Mouse (Mus musculus) limb, embryonic 11.5 days (tissue): ENCODE measurements around the gene Hexb. TPM values are rescaled to one million over a fixed set of nuclear protein-coding genes. Genes with fewer than 3 reads are reported as not detected.
A peak's percentile ranks its signal among the peaks of the same experiment; 100 is the strongest.

Source experiments
- ATAC-seq: fragments of 200-750 bp; cut with Nextera tagmentation; 2 replicates; pipeline ENCODE4 v1.8.0; 2017; ENCODE audit warnings: low read depth; ENCODE audit not compliant: insufficient number of reproducible peaks, low FRiP score, low TSS enrichment
- DNase-seq: peaks from one replicate; pipeline ENCODE4 v3.0.0-alpha.2; 2015; ENCODE audit warnings: low spot score
- H3K27ac ChIP-seq: fragments of 300-500 bp; sonication (generic); replicated peaks from 2 replicates; pipeline ENCODE4 v1.5.1; 2014; ENCODE audit warnings: low read depth, mild to moderate bottlenecking, low read length
- H3K27me3 ChIP-seq: fragments of 300-500 bp; sonication (generic); 2 replicates; pipeline ENCODE4 v1.6.1; 2014; ENCODE audit warnings: mild to moderate bottlenecking, low read length, mixed read lengths; ENCODE audit not compliant: control insufficient read depth, insufficient read depth
- H3K36me3 ChIP-seq: fragments of 300-500 bp; sonication (generic); 2 replicates; pipeline ENCODE4 v1.6.1; 2014; ENCODE audit warnings: mild to moderate bottlenecking, low read length, moderate library complexity, mixed read lengths; ENCODE audit not compliant: control insufficient read depth, insufficient read depth
- H3K4me1 ChIP-seq: fragments of 300-500 bp; sonication (generic); 2 replicates; pipeline ENCODE4 v1.6.1; 2014; ENCODE audit warnings: low read length, mixed read lengths; ENCODE audit not compliant: control insufficient read depth, insufficient read depth
- H3K4me2 ChIP-seq: fragments of 300-500 bp; sonication (generic); 2 replicates; pipeline ENCODE4 v1.6.1; 2014; ENCODE audit warnings: low read depth, mild to moderate bottlenecking, moderate library complexity; ENCODE audit not compliant: severe bottlenecking
- H3K4me3 ChIP-seq: fragments of 300-500 bp; sonication (generic); 2 replicates; pipeline ENCODE4 v1.5.1; 2014; ENCODE audit warnings: low read depth, low read length
- H3K9ac ChIP-seq: fragments of 300-500 bp; sonication (generic); 2 replicates; pipeline ENCODE4 v1.6.1; 2014; ENCODE audit warnings: mild to moderate bottlenecking, low read length
- H3K9me3 ChIP-seq: fragments of 300-500 bp; sonication (generic); 2 replicates; pipeline ENCODE4 v1.6.1; 2016; ENCODE audit warnings: low read length; ENCODE audit not compliant: control insufficient read depth
- WGBS: fragments of 180-500 bp; shearing (Covaris S2); extraction: QIAGEN DNeasy Blood & Tissue Kit; methylation state at CpG from one replicate; pipeline ENCODE4 v1.1.7; 2014; 5-methylcytosine and 5-hydroxymethylcytosine counted together
- polyA plus RNA-seq: library from polyadenylated mRNA; unstranded; fragments of >200 nt; fragmentation: Nextera tagmentation; extraction: Ambion mirVana; gene quantifications from 2 replicates; pipeline ENCODE4 v1.2.1, GENCODE M21; 2014

Gene Hexb
- polyA plus RNA-seq, 1 experiment from 2014 or later: 22.2 TPM

DNA sequence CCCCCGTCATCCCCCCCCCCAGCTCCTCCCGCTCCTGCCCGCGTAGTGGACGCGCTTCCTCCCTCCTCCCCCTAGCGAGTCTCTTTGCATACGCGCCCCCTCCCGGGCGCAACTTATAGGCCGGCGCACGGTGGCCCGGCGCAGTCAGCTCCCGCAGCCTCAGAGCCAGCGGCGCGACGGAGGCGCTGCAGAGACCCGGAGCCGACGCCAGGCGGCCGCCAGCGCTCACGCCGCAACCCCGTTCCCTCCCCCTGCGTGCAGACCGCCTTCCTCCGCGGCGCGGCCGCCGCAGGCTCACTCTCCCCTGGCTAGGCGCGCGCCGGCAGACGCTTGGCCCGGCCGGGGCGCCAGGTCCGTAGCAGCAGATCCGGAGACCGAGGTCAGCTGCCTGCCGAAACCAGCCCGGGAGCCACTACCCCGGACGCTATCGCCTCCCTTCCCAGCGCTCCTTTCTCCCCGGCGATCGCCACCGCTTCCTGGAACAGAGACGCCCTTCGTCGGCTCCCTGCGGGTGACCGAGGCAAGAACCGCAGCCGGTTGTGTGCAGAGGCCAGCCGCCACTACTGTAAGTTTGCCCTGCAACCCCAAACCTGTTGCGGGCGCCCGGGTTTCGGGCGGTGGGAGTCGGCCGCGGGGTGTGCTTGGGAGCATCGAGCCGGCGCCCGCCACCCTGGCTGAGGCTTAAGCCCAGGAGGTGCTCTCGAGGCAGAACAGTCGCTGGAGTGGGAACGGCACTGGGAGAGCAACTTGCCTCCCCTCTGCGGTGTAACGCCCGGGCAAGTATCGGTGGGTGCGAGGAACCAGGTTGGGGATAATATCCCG lies 43.0 kb upstream of the Hexb start, which contains the start of gene Enc1:
Gene Enc1, plus strand, starts transcription at position 141 of the 822 bp plus-strand sequence.
- no peaks in the 10 kb centered on the region for H3K27me3 ChIP-seq
- WGBS: under 1% methylated on average over 82 of the region's 89 CpGs
- H3K27ac ChIP-seq: peak within 1 kb of the TSS; percentile 93
- H3K4me3 ChIP-seq: peak within 1 kb of the TSS; percentile 66
- peaks cover 32% of the 10 kb centered on the region for H3K4me1 ChIP-seq
- DNase-seq: peak; percentile 93
- peak within 1 kb of the TSS; percentile 91 for H3K9ac ChIP-seq
- ATAC-seq: peak; percentile 85
- H3K36me3 ChIP-seq: peaks cover 11% of the 10 kb centered on the region
- no peaks in the 10 kb centered on the region for H3K9me3 ChIP-seq
- peak within 1 kb of the TSS; percentile 93 for H3K4me2 ChIP-seq

DNA sequence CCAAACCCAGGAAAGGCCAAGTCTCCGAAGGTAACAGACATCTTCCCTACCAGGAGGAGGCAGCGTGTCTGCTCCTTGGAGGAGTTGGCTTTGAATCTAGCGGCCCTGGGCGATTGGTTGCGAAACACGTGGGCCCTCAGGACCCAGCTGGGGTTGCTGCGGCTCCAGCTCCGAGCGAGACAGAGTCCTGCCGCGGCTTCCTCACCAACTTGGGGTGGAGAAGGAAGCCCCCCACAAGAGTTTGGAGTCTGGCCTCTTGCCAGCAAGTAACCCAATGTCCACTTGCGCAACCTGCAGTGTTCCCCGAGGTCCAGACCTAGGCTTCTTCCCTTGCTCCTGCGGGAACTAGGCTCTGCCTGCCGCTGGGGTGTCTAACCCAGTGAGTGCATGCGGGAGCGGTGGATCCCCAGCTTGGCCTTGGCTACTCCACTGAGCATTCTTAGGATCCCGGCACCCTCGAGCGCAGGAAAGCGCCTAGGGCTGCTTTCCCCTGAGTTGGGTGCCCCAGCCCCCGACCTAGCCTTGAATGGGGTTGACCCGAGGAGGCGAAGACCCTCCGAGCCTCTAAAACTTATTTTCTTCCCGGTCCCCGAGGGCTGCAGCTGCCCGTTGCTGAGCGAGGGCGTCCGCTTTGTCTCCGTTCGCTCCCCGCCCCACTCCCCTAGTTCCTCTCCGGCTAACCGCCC lies 42.3 kb upstream of the Hexb start:
- Histone ChIP-seq H3K27me3 (no peaks in the 10 kb centered on the region), H3K4me2 (peak overlapping the region; percentile 93), H3K36me3 (peaks cover 5% of the 10 kb centered on the region), H3K27ac (peak overlapping the region; percentile 93), H3K4me1 (peaks cover 30% of the 10 kb centered on the region), H3K9ac (peak overlapping the region; percentile 91), H3K4me3 (peak overlapping the region; percentile 66), H3K9me3 (no peaks in the 10 kb centered on the region)
- under 1% methylated on average over 35 of the region's 36 CpGs for WGBS
- ATAC-seq (peak; percentile 41), DNase-seq (peak; percentile 87)

DNA sequence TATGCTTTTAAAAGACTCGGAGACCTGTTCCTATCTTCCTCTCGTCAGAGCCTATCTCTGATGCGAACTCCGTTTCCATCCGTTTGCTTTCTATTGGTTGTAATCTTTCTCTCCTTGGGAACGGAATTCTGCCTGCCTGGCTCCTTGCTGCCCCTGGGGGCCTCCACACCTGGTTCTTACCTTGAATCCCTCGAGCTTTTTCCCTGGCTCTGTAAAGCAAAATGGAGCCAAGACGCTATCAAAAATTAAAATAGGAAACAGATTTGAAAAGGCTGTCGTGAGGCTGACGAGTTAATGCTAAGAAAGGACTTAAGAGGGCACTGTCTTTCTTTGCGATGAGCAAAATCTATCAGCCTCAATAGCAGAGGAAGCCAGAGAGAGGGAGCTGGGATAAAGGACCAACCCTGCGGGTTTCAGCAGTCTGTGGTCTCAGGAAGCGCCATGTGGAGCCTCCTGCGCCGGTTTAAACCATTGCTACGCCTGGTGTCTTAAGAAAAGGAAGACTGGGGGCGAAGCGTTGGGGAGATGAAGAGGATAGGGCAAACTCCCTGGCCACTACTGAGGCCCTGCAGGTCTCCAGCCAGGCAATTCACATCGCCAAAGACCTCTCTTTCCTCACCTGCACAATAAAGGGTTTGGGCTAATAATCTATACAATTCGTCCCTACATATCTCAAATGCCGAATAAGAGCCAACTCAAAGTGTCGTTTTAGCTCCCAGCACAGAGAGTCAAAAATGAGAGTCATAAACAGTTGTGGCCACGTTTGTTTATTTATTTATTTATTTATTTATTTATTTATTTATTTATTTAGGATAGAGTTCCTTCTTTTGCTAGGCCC lies 41.4 kb upstream of the Hexb start:
- no peak for ATAC-seq
- peaks cover 30% of the 10 kb centered on the region for H3K4me1 ChIP-seq
- H3K9me3 ChIP-seq: no peaks in the 10 kb centered on the region
- H3K27me3 ChIP-seq: no peaks in the 10 kb centered on the region
- peak overlapping the region; percentile 93 for H3K4me2 ChIP-seq
- H3K27ac ChIP-seq: no peak overlapping the region
- H3K4me3 ChIP-seq: no peak overlapping the region
- no peak overlapping the region for H3K9ac ChIP-seq
- H3K36me3 ChIP-seq: no peaks in the 10 kb centered on the region
- peak; percentile 54 for DNase-seq
- 6% methylated on average over 23 of the region's 23 CpGs for WGBS

DNA sequence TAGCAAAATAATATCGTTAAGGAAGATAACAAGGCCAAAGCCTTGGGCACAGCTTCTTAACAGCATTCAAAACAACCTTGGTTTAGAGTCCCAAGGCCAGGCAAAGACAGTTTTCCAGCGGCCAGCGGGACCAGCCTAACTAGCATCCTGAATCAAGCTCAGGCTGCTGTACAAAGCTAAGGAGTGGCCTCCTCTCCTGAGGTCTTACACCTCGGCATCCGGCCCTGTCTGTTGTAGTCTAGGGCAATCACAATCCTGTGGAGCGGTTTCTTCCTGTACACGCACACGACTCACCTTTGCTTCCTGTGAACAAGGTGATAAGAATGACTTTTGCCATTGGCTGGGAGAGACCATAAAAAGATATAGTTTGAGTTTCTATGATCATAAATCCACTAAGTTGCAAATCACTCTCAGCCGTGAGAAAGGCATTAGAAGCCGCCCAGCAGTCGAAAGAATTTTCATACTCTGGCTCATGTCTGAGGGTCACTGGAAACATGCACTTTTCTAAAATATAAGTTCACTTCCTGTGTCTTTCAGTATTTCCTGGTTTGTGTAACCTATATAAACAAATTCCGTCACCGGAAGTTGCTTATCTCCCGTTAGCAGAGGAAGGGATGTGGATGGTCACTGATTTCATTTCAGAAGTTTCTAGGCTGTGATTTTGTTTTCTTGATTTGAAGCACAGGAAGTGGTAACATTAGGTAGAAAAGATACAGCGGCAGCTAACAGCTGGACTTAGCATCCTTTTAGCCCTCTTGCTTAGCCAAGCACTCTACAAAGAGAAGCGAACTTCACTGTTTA lies 40.2 kb upstream of the Hexb start:
- no peaks in the 10 kb centered on the region for H3K9me3 ChIP-seq
- H3K27ac ChIP-seq: no peak overlapping the region
- WGBS: 42% methylated on average over 16 of the region's 16 CpGs
- peaks cover 21% of the 10 kb centered on the region for H3K4me1 ChIP-seq
- peak overlapping the region; percentile 24; the same call in 1 of the 2 replicates for H3K9ac ChIP-seq
- H3K36me3 ChIP-seq: no peaks in the 10 kb centered on the region
- DNase-seq (no peak), ATAC-seq (no peak)
- H3K4me2 ChIP-seq: no peak overlapping the region
- no peaks in the 10 kb centered on the region for H3K27me3 ChIP-seq
- no peak overlapping the region for H3K4me3 ChIP-seq

DNA sequence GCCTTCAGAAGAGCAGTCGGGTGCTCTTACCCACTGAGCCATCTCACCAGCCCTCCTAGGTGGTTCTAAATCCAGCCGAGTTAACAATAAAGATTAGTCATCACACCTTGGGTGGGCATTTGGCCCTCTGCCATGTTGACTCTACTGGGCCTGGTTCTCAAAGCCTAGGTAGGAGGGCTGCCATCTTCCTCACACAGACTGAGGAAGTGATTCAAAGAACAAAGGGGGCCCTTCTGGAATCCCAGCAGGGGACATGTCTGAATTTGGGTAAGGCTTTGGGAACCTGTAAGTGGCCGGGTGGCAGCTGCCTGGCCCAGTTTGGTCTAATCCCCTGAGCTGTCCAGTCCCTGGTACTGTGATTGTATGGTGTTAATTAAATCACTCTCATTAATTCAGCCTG lies 39.5 kb upstream of the Hexb start:
- no peak for ATAC-seq
- no peaks in the 10 kb centered on the region for H3K27me3 ChIP-seq
- WGBS: 31% methylated on average over 3 of the region's 3 CpGs
- peaks cover 16% of the 10 kb centered on the region for H3K4me1 ChIP-seq
- no peak overlapping the region for H3K4me2 ChIP-seq
- no peak overlapping the region for H3K27ac ChIP-seq
- H3K36me3 ChIP-seq: no peaks in the 10 kb centered on the region
- H3K9ac ChIP-seq: no peak overlapping the region
- no peak for DNase-seq
- H3K9me3 ChIP-seq: no peaks in the 10 kb centered on the region
- H3K4me3 ChIP-seq: no peak overlapping the region

DNA sequence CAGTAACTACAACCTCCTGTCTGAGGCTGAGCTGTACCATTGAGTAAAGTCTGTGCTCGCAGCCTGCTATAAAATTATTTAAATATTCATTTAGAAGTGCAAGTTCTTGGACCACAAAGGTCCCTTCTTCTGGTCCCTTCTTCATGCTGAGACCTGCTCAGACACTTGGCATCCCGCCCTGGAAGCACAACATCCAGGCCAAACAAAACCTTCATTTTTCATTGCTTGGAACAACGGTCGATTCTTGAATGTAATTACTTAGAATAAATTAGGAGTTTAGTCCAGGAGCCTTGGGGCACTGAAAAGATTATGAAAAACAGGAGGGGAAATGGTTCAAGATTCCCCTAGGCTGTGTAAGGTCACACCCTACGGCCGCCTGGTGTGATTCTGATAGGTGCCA lies 37.8 kb upstream of the Hexb start:
- DNase-seq: no peak
- Histone ChIP-seq H3K9ac (no peak overlapping the region), H3K36me3 (no peaks in the 10 kb centered on the region), H3K4me3 (no peak overlapping the region), H3K27me3 (no peaks in the 10 kb centered on the region), H3K4me1 (peaks cover 12% of the 10 kb centered on the region), H3K9me3 (no peaks in the 10 kb centered on the region), H3K4me2 (no peak overlapping the region), H3K27ac (no peak overlapping the region)
- 57% methylated on average over 6 of the region's 6 CpGs for WGBS
- no peak for ATAC-seq

DNA sequence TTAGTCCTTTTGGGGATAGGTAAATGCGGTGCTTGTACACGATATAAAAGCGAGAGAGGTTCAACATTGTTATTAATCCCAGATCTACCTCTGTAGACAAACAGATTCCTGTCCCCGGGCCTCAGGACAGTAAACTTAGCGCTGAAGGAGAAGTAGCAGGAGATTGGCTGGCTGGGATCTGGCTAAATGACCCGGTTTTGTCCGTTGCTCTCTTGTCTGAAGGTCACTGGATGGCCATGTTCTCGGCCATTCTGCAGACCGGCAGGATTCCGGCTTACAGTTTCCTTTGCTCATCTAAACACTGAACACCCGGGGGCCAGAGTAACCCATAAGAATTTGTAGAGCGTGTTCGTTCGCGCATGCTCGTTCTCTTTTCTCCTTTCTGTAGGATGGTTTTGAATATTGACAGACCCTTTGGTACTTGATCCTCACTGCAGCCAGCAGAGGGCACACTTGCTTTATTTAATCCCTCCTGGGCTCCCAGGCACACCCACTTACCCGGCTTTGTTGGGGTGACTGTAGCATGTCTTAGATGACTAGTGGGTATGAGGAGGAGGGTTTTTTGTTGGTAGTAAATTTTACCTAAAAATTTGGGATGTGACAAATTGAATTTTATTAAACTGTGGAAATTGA lies 36.7 kb upstream of the Hexb start:
- WGBS: 17% methylated on average over 17 of the region's 17 CpGs
- Histone ChIP-seq H3K27me3 (no peaks in the 10 kb centered on the region), H3K9me3 (no peaks in the 10 kb centered on the region), H3K4me1 (0 out of 2 replicates have a peak, but pooled peaks cover 5% of the 10 kb centered on the region), H3K9ac (peak overlapping the region; percentile 35; the same call in 1 of the 2 replicates), H3K4me2 (peak overlapping the region; percentile 45), H3K4me3 (peak overlapping the region; percentile 19; the same call in 1 of the 2 replicates), H3K27ac (no peak overlapping the region), H3K36me3 (no peaks in the 10 kb centered on the region)
- DNase-seq (peak; percentile 94), ATAC-seq (peak; percentile 58; the same call in 1 of the 2 replicates)
